Mouse (Mus musculus) heart, postnatal 14 days (tissue): ENCODE measurements around the gene Stat3. TPM values are rescaled to one million over a fixed set of nuclear protein-coding genes. Genes with fewer than 3 reads are reported as not detected.

Source experiments
- DNase-seq, 2 experiments: peaks; one replicate each; pipeline ENCODE4 v3.0.0; 2021 to 2022
- intact Hi-C: fragments of 180-260 bp; cut with DNase I; formaldehyde crosslinking; loops from one replicate; pipeline ENCODE4 v1.15.1; 2025
- total RNA-seq, 2 experiments: library from RNA; stranded (reverse); gene quantifications; 2 replicates each; pipeline ENCODE4 v1.2.3; 2021

The Stat3 gene
- total RNA-seq, 2 experiments from 2014 or later = 103 to 107 TPM

DNA sequence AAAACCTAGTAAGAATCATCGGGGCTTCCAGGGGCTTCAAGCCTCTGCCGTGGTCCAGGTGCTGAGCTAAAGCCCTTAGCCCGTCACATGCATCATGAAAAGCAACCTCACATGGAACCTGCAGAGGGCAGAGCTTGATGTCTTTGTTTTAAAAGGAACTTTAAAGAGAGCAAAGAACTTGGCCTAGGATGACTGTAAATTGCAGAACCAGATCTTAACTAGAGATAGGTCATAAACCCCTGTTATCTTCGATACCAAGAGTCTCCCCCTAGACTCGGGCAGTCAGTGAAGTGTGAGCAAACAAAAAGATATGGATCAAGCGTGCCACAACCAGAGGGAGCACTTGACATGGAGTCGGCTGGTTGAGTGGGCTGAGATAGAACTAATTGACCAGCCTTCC is 73.7 kb downstream of the Stat3 start:
- intact Hi-C loops = no loop called here
- no peak for DNase-seq

DNA sequence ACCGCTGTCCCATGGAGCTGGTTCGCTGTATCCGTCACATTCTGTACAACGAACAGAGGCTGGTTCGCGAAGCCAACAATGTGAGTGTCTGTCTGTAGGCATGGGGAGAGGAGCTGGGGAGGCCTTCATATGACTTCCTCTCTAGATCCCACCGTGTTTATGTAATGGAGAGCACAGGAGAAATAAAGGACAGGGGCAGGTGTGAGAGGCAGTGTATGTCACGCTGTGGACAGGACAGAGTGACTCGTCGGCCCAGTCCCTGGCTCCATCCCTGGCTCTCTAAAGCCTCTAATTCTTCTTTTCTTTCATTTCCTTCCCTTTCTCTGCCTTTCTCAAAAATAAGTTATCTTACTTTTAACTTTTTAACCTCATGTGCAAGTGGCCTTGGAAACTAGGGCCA is 76.2 kb downstream of the Stat3 start:
- intact Hi-C loops = no loop called here
- no peak for DNase-seq

GRCm38 (mm10) chr11:100861836-100862235 is 77.5 kb downstream of the Stat3 start:
- intact Hi-C loops = no loop called here
- DNase-seq = no peak

DNA sequence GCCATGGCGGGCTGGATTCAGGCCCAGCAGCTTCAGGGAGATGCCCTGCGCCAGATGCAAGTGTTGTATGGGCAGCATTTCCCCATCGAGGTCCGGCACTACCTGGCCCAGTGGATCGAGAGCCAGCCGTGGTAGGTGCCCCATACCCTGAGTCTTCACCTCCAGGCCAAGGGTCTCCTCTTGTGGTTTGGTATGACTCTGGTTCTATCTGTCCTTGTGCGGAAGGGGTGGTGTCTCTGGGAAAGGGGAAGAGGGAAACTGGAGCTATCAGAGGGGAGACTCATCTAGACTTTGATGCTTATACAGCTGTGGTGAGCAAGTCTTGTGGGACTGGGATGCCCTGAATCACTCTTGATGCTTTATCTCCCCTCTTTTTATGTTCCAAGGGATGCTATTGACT is 78.0 kb downstream of the Stat3 start:
- intact Hi-C loops = no loop called here

DNA sequence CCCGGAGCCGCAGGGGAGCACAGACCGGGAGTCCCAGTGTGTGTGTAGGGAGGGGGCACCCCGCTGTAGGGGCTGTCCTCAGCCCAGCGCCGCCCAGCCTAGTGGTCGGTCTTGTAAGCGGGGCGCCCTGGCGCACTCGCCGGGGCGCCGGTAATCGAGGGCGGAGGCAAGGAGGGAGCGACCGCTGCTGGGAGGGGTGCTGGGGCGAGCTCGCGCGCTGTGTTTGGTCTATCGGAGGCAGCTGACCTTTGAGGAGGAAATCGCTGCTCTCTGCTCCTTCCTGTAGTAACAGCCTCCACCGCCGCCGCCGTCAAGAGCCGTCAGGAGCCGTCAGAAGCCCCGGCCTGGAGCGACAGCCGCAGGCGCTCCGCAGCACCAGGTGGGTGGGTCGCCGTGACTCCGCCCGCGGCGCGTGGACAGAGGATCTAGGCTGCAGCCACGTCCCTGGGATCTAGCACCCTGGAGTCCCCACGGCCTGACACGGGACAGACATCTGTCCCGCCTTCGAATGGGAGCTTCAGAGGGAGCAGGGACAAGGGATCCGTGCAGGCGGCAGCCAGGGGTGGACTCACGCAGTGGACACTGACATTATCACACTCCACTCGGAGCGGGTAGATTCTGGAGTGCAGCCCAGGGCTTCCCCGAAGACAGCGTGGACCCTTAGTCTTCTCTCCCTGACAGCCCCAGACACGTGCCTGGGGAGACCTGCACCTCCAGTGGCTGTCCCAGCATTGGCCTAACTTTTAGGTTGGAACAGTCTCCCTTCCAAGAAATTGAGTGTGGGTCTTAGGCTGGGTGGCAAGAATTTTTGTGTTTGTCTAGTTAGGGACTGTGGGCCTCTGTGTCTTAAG is 78.9 kb downstream of the Stat3 start:
- DNase-seq = peak; percentile 85 to 87
- intact Hi-C loops = no loop called here

More for the DNA sequence above, 78.0 kb downstream of the Stat3 start:
- DNase-seq = no peak

DNA sequence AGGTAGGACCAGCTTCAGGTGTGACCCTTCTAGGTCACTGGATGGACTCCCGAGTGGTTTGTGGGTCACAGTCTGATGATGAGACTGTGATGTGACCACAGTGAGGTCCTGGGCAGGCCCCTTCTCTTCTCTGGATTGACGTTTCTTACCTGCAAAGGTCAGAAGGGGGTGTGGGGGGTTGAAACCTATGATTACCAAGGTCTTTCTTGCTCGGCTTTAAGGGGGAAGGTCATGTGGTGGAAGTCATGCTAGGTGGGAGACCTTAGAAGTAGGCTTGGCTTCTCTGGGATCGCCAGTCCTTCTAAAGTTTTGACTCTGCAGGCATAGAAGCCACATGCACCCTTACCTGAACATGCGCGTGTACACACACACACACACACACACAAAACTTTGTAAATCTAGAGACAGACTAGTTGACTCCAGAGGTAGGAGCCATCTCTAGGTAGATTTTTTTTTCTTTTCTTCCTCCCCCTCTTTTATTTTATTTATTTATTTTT is 79.7 kb downstream of the Stat3 start:
- DNase-seq = no peak
- intact Hi-C loops = loop anchor here (5.0 kb wide), 2 partner anchors 37 to 67 kb away; no protein-coding TSS in a partner anchor

DNA sequence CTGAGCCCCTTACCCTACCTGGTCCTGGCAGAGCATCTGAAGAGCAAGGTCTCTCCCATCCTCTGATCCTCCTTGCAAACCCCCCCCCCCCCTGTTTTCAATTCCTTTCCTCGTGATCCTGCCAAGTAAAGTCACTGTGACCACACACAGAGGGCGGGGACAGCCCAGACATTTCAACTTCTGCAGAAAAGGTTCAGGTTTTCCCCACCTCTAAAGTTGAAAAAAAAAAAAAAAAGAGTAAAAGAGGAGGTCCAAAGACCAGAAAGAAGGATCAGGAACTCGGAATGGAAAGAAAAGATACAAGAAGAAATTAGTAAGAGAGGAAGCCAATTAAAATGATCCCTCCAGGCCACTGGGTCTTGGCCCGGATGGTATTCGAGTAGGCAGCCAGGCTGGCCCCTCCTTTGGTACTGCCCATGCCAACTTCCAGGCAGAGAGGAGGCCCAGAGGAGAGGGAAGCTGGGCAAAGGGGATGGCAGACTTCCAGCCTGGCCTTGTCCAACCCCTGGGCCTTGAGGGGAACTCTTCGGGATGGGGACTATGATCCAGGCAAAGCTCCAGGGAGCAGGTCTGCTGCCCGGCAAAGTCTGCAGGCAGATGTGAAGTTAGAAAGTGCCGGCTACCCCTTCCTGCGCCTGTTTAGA is 80.3 kb downstream of the Stat3 start, which contains the start of gene Stat5a:
Gene Stat5a (plus strand): TSS at position 417 of the 644 bp plus-strand sequence.
- DNase-seq = peak; percentile 77 to 88
- intact Hi-C loops = loop anchor here (5.0 kb wide), 2 partner anchors 37 to 67 kb away; no protein-coding TSS in a partner anchor

- intact Hi-C loops = loop anchor here (5.0 kb wide), 2 partner anchors 36 to 66 kb away; no protein-coding TSS in a partner anchor
- DNase-seq = no peak
Observed at GRCm38 (mm10) chr11:100857960-100858359, 81.4 kb downstream of the Stat3 start.

- intact Hi-C loops = loop anchor here (5.0 kb wide), 2 partner anchors 33 to 63 kb away; no protein-coding TSS in a partner anchor
- DNase-seq = no peak
Observed at GRCm38 (mm10) chr11:100855178-100855577, 84.2 kb downstream of the Stat3 start.

- intact Hi-C loops = no loop called here
Observed at GRCm38 (mm10) chr11:100854268-100854667, 85.1 kb downstream of the Stat3 start.

GRCm38 (mm10) chr11:100853018-100853417 is 86.3 kb downstream of the Stat3 start:
- no peak for DNase-seq
- intact Hi-C loops = no loop called here

More at GRCm38 (mm10) chr11:100854268-100854667, 85.1 kb downstream of the Stat3 start:
- DNase-seq = no peak

DNA sequence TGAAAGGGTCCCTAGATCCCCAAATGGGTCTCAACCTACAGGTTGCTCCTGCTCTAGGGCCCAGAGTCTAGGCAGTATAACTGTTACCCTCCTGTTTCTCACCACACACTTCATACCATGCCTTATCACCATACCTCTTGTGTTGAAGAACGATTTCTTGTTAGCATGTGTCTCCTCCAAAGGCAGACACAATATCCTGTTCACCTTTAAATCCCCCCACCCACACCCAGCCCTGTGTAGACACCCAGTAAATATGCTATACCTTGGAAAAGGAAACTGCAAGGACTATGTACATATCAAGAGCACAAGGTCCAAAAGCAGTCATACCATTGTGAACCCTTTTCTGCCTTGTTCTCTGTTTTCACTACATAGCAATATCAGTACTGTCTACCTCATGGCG is 87.3 kb downstream of the Stat3 start:
- intact Hi-C loops = no loop called here
- DNase-seq = no peak

DNA sequence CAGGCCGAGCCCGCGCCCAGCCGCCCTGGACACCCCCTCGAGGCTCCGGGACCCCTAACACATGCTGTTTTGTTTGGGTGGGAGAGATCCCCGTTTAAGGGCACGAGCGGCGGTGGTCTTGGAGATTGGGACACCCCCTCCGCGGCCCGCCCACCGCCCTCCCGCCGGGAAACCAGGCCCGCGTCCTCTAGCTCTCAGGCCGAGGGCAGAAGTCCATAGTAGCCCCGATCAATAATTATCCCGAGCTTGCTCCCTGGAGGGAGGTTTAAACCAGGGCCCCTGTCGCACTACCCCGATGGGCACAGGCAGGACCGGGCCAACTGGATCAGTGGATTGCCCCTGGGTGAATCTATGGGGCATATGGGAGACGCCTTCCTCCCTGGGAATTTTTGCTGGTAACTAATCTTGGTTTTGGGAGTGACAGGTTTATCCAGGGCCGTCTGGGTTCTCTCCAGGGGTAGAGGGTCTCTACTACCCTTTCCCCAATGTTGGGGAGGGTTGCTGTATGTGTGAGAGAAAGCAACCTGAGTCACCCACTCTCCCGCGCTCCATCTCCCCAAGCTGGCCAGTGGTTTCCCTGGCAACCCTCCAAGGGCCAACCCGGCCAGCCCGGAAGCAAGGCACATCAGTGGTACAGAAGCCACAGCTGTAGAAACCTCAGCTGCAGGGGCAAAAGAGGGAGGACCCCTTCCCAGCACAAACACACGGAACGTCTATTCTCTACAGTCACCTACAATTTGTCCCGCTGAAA is 88.4 kb downstream of the Stat3 start:
- peak; percentile 69 to 79 for DNase-seq
- intact Hi-C loops = no loop called here

GRCm38 (mm10) chr11:100850038-100850777 is 89.1 kb downstream of the Stat3 start, which contains the start of gene Stat5b:
Gene Stat5b, minus strand, starts transcription at chr11:100850724.
- intact Hi-C loops = no loop called here
- DNase-seq = peak; percentile 85 to 89

- intact Hi-C loops = no loop called here
- DNase-seq = no peak
Observed at GRCm38 (mm10) chr11:100849456-100850037, 89.8 kb downstream of the Stat3 start.

DNA sequence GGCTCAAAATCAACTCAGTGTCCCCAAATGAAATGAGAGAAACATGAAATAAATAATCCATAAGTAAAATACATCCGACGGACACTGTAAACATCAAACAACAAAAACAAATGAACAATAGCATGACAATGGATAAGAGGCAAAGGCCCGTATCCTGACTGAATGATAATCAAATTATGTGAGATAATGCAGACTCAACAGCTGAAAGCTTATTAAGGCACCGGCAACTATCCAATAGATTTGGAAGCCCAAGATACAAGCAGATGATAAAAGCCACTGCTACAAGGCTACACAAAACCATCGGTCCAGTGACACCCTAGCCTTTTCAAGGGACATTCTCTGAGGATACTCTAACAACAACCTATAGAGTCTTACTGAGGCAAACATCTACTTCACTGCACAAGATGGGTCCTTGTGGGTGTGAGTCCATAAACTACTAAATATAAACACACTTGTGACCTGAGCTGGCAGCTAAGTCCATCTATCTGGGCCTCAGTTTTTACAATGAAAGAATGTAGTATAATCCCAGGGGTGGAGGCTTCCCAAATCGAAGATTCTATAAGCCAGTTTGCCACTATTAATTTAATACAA is 90.5 kb downstream of the Stat3 start:
- intact Hi-C loops = no loop called here
- DNase-seq = no peak

- intact Hi-C loops = no loop called here
- no peak for DNase-seq
Observed at GRCm38 (mm10) chr11:100848080-100848479, 91.3 kb downstream of the Stat3 start.

- intact Hi-C loops = no loop called here
- no peak for DNase-seq
Observed at GRCm38 (mm10) chr11:100847572-100847971, 91.8 kb downstream of the Stat3 start.

DNA sequence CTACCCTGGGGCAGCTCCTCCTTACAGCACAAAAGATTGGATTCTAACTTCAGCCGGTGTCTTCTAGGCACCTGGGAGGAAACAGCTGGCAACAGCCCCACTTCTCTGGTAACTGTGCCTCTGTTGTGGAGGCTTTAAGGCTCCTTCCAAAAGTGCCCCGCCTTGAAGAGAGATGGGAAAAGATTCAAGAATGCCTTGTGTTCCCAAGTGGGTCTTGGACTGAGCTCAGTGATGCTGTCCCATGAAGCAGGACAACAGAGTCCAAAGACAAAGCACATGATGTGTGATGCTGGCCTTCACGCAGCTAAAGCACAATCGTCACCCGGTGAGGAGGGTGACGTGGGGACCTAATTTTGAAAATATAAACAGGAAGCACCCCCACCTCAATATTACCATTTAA is 93.5 kb downstream of the Stat3 start:
- no peak for DNase-seq

More for the DNA sequence above, 93.5 kb downstream of the Stat3 start:
- intact Hi-C loops = no loop called here
